8 mouse cellular contexts compared by ENCODE assay signal in genomic region chr5:65538829-65539228, GRCm38 (mm10). TPM values are rescaled to one million over a fixed set of nuclear protein-coding genes. Genes with fewer than 3 reads are reported as not detected.
DNase-seq lines count a peak whose midpoint lies in the region; ATAC-seq and TF ChIP-seq lines count a peak whose summit lies in the region.

No protein-coding gene starts in this region.

- no peak overlapping the region for H3K27ac ChIP-seq in heart, embryonic 12.5 days (ENCODE audit: poor library complexity, severe bottlenecking)
- no peak overlapping the region for H3K27ac ChIP-seq in hindbrain, embryonic 10.5 days
- 0 out of 2 replicates have a peak overlapping the region, but pooled peaks have one; percentile 77 for H3K27ac ChIP-seq in macrophage

- peaks cover 8% of the 10 kb centered on the region; the same call in 1 of the 2 replicates for H3K4me1 ChIP-seq in heart, embryonic 12.5 days (replicated peaks)
- H3K4me1 ChIP-seq in G1E (ENCODE audit: insufficient read depth, low read depth, low read length): peaks cover 43% of the 10 kb centered on the region
- peaks cover 18% of the 10 kb centered on the region for H3K4me1 ChIP-seq in hindbrain, embryonic 10.5 days (replicated peaks)

- no peak for DNase-seq in heart, postnatal 4 days
- no peak for DNase-seq in G1E (ENCODE audit: low spot score)
- no peak for DNase-seq in hindbrain, embryonic 10.5 days (ENCODE audit: low spot score)
- no peak for DNase-seq in adrenal gland, adult (ENCODE audit: inconsistent age in 2 of 2, low spot score in 1 of 2)
- no peak for DNase-seq in urinary bladder, postnatal 25 days (ENCODE audit: low spot score)

- WGBS in heart, embryonic 12.5 days: 48% methylated on average over 4 of the region's 4 CpGs
- WGBS in hindbrain, embryonic 10.5 days: 26% methylated on average over 4 of the region's 4 CpGs
- 21% methylated on average over 4 of the region's 4 CpGs for WGBS in macrophage (ENCODE audit: missing documents)

- peak overlapping the region; percentile 48; the same call in 1 of the 2 replicates for H3K4me2 ChIP-seq in heart, embryonic 12.5 days

- H3K27me3 ChIP-seq in heart, embryonic 12.5 days (replicated peaks): no peaks in the 10 kb centered on the region
- no peaks in the 10 kb centered on the region for H3K27me3 ChIP-seq in G1E (ENCODE audit: insufficient read depth, low read length)
- H3K27me3 ChIP-seq in hindbrain, embryonic 10.5 days (ENCODE audit: insufficient read depth, poor library complexity, severe bottlenecking): no peaks in the 10 kb centered on the region

- H3K9me3 ChIP-seq in heart, embryonic 12.5 days (replicated peaks): no peaks in the 10 kb centered on the region
- no peaks in the 10 kb centered on the region for H3K9me3 ChIP-seq in G1E (replicated peaks)
- H3K9me3 ChIP-seq in hindbrain, embryonic 10.5 days: no peaks in the 10 kb centered on the region

- no peak for ATAC-seq in heart, embryonic 12.5 days (ENCODE audit: insufficient number of reproducible peaks, low FRiP score)
- no peak for ATAC-seq in G1E (ENCODE audit: extremely low read depth, insufficient number of reproducible peaks, low FRiP score, poor library complexity, severe bottlenecking)
- ATAC-seq in inflammation-experienced regulatory T-cells, adult 6 months: no peak

- H3K36me3 ChIP-seq in heart, embryonic 12.5 days: no peaks in the 10 kb centered on the region
- H3K36me3 ChIP-seq in G1E (replicated peaks) (peaks cover 26% of the 10 kb centered on the region), macrophage (ENCODE audit: inconsistent target) (no peaks in the 10 kb centered on the region)
- peaks cover 21% of the 10 kb centered on the region; the same call in 1 of the 2 replicates for H3K36me3 ChIP-seq in hindbrain, embryonic 10.5 days

- H3K9ac ChIP-seq in heart, embryonic 12.5 days: no peak overlapping the region

- peaks cover 62% of the 10 kb centered on the region for H3K79me2 ChIP-seq in macrophage (ENCODE audit: inconsistent target)

- peak overlapping the region; percentile 34 for H3K4me3 ChIP-seq in heart, embryonic 12.5 days
- H3K4me3 ChIP-seq in G1E (ENCODE audit: low read depth, low read length) (peak overlapping the region; percentile 98; the same call in 1 of the 2 replicates), macrophage (ENCODE audit: inconsistent target) (peak overlapping the region; percentile 89)
- peak overlapping the region; percentile 96 for H3K4me3 ChIP-seq in hindbrain, embryonic 10.5 days

- no peak for TF ChIP-seq CTCF in G1E (IDR thresholded peaks at IDR 0.05; ENCODE audit: low read depth, low read length)

RNA-seq across cellular contexts. Expression of gene Ube2k, which starts 1.8 kb away (rescaled TPM):
- polyA plus RNA-seq in heart, embryonic 12.5 days (2016; fragmentation: Nextera tagmentation; extraction: Ambion mirVana): 142 and 152 TPM in 2 replicates
- 10 to 100 TPM; 84.6 to 87.0 TPM for total RNA-seq in heart, postnatal 4 days (2021)
- total RNA-seq in G1E (2014; fragmentation: Nextera tagmentation) (128 and 149 TPM in 2 replicates), G1E (2017) (31.5 and 42.8 TPM in 2 replicates)
- polyA plus RNA-seq in G1E (2012) (112 and 146 TPM in 2 replicates), macrophage (2018) (76.8 to 156 TPM (median 106 TPM) in 3 replicates)
- polyA plus RNA-seq in hindbrain, embryonic 10.5 days (2016; fragmentation: Nextera tagmentation; extraction: Ambion mirVana): 182 and 190 TPM in 2 replicates
- 100 to 1,000 TPM in 10 of 26 experiments, 10 to 100 TPM in 16; 50.2 to 130 (median 94.1) TPM for total RNA-seq in macrophage (2018; cell fraction: chromatin; rRNA removed)
- 10 to 100 TPM; 54.8 to 96.7 (median 73.7) TPM for total RNA-seq in macrophage (2018; cell fraction: cytosol; rRNA removed)
- 100 to 1,000 TPM in 1 of 26 experiments, 10 to 100 TPM in 25; 41.4 to 104 (median 62.3) TPM for total RNA-seq in macrophage (2018; cell fraction: nucleus; rRNA removed)
- 100 to 1,000 TPM in 2 of 3 experiments, 10 to 100 TPM in 1; 97.7 to 133 (median 119) TPM for polyA plus RNA-seq in inflammation-experienced regulatory T-cells, adult 6 months (2017; shearing (Covaris generic))

RNA-seq across cellular contexts. Expression of gene Smim14, which starts 1.8 kb away (rescaled TPM):
- polyA plus RNA-seq in heart, embryonic 12.5 days (2016; fragmentation: Nextera tagmentation; extraction: Ambion mirVana): 124 and 138 TPM in 2 replicates
- total RNA-seq in heart, postnatal 4 days (2021): 10 to 100 TPM; 89.6 to 89.9 TPM
- 40.1 and 52.3 TPM in 2 replicates for total RNA-seq in G1E (2014; fragmentation: Nextera tagmentation)
- 61.6 and 64.6 TPM in 2 replicates for total RNA-seq in G1E (2017)
- 9.2 and 10.6 TPM in 2 replicates for polyA plus RNA-seq in G1E (2012)
- 74.4 and 106 TPM in 2 replicates for polyA plus RNA-seq in hindbrain, embryonic 10.5 days (2016; fragmentation: Nextera tagmentation; extraction: Ambion mirVana)
- total RNA-seq in macrophage (2018; cell fraction: chromatin; rRNA removed): 100 to 1,000 TPM in 14 of 26 experiments, 10 to 100 TPM in 12; 23.7 to 222 (median 108) TPM
- total RNA-seq in macrophage (2018; cell fraction: cytosol; rRNA removed): 100 to 1,000 TPM in 14 of 26 experiments, 10 to 100 TPM in 12; 75.4 to 160 (median 114) TPM
- total RNA-seq in macrophage (2018; cell fraction: nucleus; rRNA removed): 100 to 1,000 TPM in 7 of 26 experiments, 10 to 100 TPM in 19; 32.5 to 170 (median 71.8) TPM
- 67.2 to 135 TPM (median 99.0 TPM) in 3 replicates for polyA plus RNA-seq in macrophage (2018)
- 100 to 1,000 TPM in 2 of 3 experiments, 10 to 100 TPM in 1; 54.0 to 162 (median 147) TPM for polyA plus RNA-seq in inflammation-experienced regulatory T-cells, adult 6 months (2017; shearing (Covaris generic))

RNA-seq across cellular contexts. Expression of gene Gm43552, which starts 46.2 kb away (rescaled TPM):
- not detected in 2 replicates for polyA plus RNA-seq in heart, embryonic 12.5 days (2016; fragmentation: Nextera tagmentation; extraction: Ambion mirVana)
- 1 to 10 TPM in 1 of 2 experiments, not detected in 1; 3.5 TPM for total RNA-seq in heart, postnatal 4 days (2021)
- not detected in 2 replicates for total RNA-seq in G1E (2014; fragmentation: Nextera tagmentation)
- not detected in 2 replicates for total RNA-seq in G1E (2017)
- 11.5 and 17.8 TPM in 2 replicates for polyA plus RNA-seq in G1E (2012)
- not detected in 2 replicates for polyA plus RNA-seq in hindbrain, embryonic 10.5 days (2016; fragmentation: Nextera tagmentation; extraction: Ambion mirVana)
- not detected for total RNA-seq in macrophage (2018; cell fraction: chromatin; rRNA removed)
- total RNA-seq in macrophage (2018; cell fraction: cytosol; rRNA removed): not detected
- not detected for total RNA-seq in macrophage (2018; cell fraction: nucleus; rRNA removed)
- polyA plus RNA-seq in macrophage (2018): not detected in 3 replicates
- not detected for polyA plus RNA-seq in inflammation-experienced regulatory T-cells, adult 6 months (2017; shearing (Covaris generic))

Comparison
In these comparisons a context has a peak if more than half of its experiments do, and no peak if none do; other contexts are left out.
1. H3K4me3 ChIP-seq: peak in every context shown above with its lines; median percentile 98 in G1E; 96 in hindbrain, embryonic 10.5 days; 89 in macrophage; 34 in heart, embryonic 12.5 days.